Mouse (Mus musculus): ENCODE measurements around the gene Polr2f.

The Polr2f gene

DNA sequence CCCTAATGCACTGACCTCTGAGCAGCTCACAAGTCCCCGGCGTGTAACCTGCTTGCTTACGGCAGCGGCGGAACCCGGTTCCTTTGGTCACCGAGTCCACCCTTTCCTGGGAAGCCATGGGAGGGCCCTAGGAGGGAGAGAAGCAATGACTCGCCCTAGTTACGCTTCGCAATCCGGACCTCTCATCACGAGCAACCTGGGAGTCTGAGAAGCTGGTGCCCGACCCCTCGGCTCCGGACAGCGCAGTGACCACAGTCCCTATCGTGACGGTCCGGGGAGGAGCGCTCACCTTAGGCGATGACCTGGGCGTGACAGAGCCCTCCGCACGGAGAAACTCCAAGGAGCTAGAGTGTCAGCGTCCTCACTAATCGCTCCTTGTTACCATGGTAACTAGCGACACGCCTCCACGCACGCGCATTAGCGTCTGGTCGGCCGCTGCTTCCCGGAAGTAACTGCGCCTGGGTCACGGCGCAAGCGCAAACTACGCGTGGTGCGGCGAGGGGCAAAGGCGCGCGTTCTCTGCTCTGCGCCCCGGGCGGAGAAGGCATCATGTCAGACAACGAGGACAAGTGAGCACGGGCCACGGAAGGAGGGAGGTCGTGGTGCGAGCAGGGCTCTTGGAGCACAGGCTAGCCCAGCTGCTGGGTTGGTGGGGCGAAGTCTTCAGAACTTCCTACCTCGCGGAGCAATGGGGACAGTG, at the start of gene Polr2f, which contains the start of gene 1700088E04Rik:
Gene Polr2f (plus strand): TSS at position 144 of the 700 bp plus-strand sequence.
Gene 1700088E04Rik (minus strand): TSS at position 388 of the 700 bp plus-strand sequence.
- peak; percentile 96 for DNase-seq (ENCODE audit: extremely low spot score)

- DNase-seq (ENCODE audit: extremely low spot score) = no peak
Measured at GRCm38 (mm10) chr15:79092284-79092683, 48.5 kb upstream of the Polr2f start.

GRCm38 (mm10) chr15:79093083-79093839, 47.5 kb upstream of the Polr2f start:
- DNase-seq (ENCODE audit: extremely low spot score) = no peak

- no peak for DNase-seq (ENCODE audit: extremely low spot score)
Measured at GRCm38 (mm10) chr15:79095483-79095882, 45.3 kb upstream of the Polr2f start.

DNA sequence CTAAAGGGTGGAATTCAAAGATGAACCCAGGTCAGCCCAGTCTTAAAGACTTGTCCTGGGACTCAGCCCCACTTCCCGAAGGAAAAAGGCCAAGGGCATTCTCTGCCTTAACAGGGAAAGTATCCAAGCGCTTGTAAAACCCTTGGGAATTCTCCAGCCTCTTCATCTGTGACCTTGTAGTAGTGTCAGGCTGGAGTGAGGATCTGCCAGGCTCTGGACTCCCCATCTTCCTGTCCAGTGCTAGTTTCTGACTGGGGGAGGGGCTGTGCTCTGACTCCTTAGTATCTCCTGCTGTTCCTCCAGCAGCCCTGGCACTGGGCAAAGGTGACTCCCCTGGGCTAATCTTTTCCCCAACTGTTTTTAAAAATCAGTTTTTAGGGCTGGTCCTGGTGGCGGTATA, 44.3 kb upstream of the Polr2f start:
- DNase-seq (ENCODE audit: extremely low spot score) = no peak

- no peak for DNase-seq (ENCODE audit: extremely low spot score)
Measured at GRCm38 (mm10) chr15:79097135-79097534, 43.7 kb upstream of the Polr2f start.

- DNase-seq (ENCODE audit: extremely low spot score) = no peak
Measured at GRCm38 (mm10) chr15:79097611-79098025, 43.2 kb upstream of the Polr2f start.

DNA sequence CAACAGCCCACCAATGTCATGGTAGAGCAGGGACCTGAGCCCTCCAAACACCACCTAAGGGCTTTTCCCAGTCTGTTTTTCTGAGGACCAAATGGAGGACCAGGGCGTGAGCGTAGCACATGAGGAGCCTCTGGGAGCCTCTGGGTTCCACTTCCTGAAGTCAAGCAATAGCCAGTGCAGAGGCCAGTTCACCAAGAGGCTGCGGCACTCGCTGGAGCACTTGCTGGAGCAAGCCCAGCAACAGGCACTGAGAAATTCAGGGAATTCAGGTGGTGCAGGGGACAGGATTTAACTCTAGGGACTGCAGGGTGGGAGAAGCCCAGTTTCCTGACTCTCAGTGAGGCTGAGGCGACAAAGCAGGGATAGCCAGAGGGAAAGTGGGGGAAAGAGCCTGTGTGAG, 42.6 kb upstream of the Polr2f start:
- DNase-seq (ENCODE audit: extremely low spot score) = no peak

GRCm38 (mm10) chr15:79098868-79099267, 41.9 kb upstream of the Polr2f start:
- no peak for DNase-seq (ENCODE audit: extremely low spot score)

DNA sequence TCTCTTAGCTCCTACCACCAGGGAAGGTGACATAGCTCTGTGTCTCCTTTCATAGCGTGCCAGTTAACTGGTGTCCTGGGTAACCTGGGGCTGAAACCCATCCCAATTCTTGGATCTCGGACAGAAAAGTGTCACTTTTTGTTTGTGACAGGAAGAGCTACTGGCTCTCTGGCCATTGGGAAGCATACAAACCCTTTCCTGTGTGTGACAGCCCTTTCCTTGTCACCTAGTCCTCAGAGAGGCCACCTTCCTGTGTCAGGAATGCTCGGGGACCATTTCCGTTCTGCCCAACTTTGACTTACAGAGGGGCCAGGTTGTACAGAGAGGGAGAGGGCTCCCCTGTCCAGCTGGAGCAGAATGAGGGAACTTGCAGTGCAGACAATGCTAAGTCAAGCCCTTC, 41.4 kb upstream of the Polr2f start:
- no peak for DNase-seq (ENCODE audit: extremely low spot score)

DNA sequence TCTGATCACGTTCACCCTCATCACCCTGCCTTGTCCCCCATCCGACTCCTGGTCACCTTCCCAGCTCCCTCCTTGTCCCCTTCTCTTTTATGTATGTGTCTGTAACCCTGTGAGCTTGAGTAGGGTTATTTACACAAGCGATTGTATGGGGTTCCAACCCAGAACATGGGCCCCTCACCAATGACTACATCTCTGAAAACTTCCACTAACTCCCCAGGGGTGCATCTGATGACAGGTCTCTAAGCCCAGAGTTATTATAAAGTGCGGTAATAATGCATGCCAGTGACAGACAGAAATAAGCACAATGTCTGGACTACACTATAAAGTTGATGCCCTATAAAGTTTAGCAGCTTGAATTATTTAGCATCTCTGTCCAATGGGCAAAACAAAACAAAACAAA, 40.4 kb upstream of the Polr2f start:
- no peak for DNase-seq (ENCODE audit: extremely low spot score)

- no peak for DNase-seq (ENCODE audit: extremely low spot score)
Measured at GRCm38 (mm10) chr15:79101531-79101930, 39.3 kb upstream of the Polr2f start.

GRCm38 (mm10) chr15:79103264-79103663, 37.5 kb upstream of the Polr2f start:
- DNase-seq (ENCODE audit: extremely low spot score) = no peak

DNA sequence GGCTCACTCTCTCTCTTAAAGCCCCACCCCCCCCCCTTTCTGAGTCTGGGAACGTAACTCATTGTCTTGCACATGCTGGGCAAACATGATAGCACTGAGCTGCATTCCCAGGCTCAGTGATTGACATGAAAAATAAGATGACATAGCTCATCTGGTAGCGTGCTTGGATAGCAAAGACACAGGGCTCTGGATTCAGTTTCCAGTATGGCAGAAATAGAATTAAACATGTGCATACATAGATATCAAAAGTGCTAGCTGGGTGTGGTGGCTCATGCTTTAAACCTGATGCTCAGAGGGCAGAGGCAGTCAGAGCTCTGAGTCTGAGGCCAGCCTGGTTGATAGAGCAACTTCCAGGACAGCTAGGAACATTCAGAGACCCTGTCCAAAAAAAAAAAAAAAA, 35.0 kb upstream of the Polr2f start:
- no peak for DNase-seq (ENCODE audit: extremely low spot score)

DNA sequence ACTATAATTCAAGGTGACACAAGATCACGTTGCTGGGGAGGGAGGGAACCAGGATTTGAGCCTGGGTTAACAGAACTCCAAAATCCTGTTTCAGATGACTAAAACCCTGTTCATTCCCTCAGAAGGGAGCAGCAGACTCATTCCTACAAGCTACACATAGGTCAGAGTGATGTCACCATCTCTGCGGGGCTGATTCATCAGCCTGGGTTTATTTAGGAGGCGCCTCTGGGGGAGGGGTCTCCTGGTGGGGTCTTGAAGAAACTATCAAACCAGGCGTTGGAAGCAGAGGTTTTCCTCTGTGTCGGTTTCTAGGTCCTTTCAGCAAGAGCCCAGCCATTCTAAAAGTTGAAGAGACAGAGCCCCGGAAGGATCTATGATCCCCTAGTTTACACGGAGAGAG, 32.8 kb upstream of the Polr2f start:
- DNase-seq (ENCODE audit: extremely low spot score) = no peak

DNA sequence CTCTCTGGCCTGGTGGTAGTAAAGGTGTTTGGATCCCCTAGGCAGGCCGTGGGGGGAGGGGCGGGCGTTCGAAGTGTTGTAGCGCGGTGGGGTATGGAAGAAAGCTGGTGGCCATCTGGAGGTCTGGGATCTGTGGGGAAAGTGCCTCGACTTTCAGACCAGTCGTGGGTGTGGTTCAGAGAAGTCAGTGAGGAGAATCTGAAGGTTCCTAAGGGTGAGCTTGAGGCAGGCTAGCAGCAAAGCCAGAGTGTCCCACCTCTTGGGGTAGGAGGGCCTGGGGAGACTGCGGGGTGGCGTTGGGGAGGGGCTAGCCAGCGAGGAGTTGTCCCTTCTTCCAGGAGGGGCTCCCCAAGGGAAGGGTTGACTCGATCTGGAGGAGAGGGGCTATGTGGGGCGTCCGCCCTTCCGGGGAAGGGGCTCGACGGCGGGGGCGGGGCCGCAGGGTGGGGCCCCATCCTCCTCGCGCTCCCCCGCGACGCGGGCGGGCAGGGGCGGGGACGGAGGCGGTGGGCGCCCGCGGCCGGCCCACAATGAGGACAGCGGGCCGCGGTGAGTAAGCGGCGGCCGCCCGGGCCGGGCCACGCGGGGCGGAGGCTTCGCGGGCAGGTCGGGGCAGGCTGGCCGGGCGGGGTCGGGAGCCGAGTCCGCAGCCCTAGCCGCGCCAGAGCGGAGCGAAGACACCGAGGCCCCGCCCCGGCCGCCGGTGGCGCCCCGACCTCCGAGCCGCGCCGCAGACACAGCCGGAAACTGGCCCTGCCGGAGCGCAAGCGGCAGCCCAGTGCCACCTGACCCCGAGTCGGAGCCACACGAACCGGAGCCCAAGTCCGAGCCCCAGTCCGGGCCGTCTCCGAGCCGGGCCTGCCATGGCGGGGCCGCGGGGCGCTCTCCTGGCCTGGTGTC, 32.1 kb upstream of the Polr2f start, which contains the start of gene Micall1:
Gene Micall1 (plus strand): TSS at position 478 of the 900 bp plus-strand sequence.
- DNase-seq (ENCODE audit: extremely low spot score) = peak; percentile 68

GRCm38 (mm10) chr15:79109321-79109934, 31.4 kb upstream of the Polr2f start:
- DNase-seq (ENCODE audit: extremely low spot score) = no peak

GRCm38 (mm10) chr15:79110031-79110430, 30.8 kb upstream of the Polr2f start:
- DNase-seq (ENCODE audit: extremely low spot score) = no peak

GRCm38 (mm10) chr15:79110528-79110927, 30.3 kb upstream of the Polr2f start:
- no peak for DNase-seq (ENCODE audit: extremely low spot score)

GRCm38 (mm10) chr15:79111774-79112173, 29.0 kb upstream of the Polr2f start:
- no peak for DNase-seq (ENCODE audit: extremely low spot score)

DNA sequence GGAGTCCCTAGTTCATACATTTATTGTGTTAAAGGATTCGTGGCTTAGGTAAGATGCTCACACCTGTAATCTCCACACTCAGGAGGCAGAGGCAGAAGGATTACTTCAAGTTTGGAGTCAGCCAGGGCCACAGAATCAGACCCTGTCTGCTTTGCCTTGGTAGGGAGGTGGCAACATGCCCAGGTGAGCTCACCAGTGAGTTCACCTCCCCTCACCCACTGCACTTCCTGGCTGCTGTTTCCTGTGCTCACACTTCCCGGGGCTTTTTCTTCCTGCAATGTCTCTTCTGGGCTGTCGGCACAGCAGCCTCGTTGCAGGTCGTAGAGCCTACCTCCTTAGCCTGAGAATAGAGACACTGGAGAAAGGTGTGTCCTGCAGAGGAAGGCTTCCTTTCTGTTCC, 25.5 kb upstream of the Polr2f start:
- DNase-seq (ENCODE audit: extremely low spot score) = no peak

- DNase-seq (ENCODE audit: extremely low spot score) = no peak
Measured at GRCm38 (mm10) chr15:79119491-79119890, 21.3 kb upstream of the Polr2f start.
